ENCODE assay signal across 9 mouse cellular contexts in genomic region chr2:116971666-116972613, GRCm38 (mm10).
DNase-seq lines count a peak whose midpoint lies in the region; ATAC-seq and TF ChIP-seq lines count a peak whose summit lies in the region.
"Had no signal": no experiment of that assay in that cellular context is flagged by ENCODE, and none has a peak within 500 bp of the region (broad histone marks: within the 10 kb centered on the region; RNA-seq: fewer than 3 reads in every experiment).

No protein-coding gene starts in this region.

- TF ChIP-seq CTCF in testis, adult 2 months (IDR thresholded peaks at IDR 0.05; ENCODE audit: control insufficient read depth, insufficient read depth, insufficient replicate concordance, low read depth, low read length), result no peak

- H3K9me3 ChIP-seq in embryonic facial prominence, embryonic 13.5 days, result no peaks in the 10 kb centered on the region
- H3K9me3 ChIP-seq in limb, embryonic 14.5 days (ENCODE audit: control insufficient read depth, low read length), result no peaks in the 10 kb centered on the region
- H3K9me3 ChIP-seq in midbrain, embryonic 14.5 days (ENCODE audit: control insufficient read depth, low read length), result no peaks in the 10 kb centered on the region

- H3K27me3 ChIP-seq in testis, adult 2 months (ENCODE audit: control insufficient read depth, insufficient read depth, low read length), result peaks cover 3% of the 10 kb centered on the region
- H3K27me3 ChIP-seq in embryonic facial prominence, embryonic 13.5 days, result 0 out of 2 replicates have a peak, but pooled peaks cover 6% of the 10 kb centered on the region
- H3K27me3 ChIP-seq in limb, embryonic 14.5 days (ENCODE audit: control insufficient read depth, insufficient read depth, low read length), result no peaks in the 10 kb centered on the region
- no peaks in the 10 kb centered on the region for H3K27me3 ChIP-seq in midbrain, embryonic 14.5 days (ENCODE audit: control insufficient read depth, insufficient read depth, low read length)

- H3K27ac ChIP-seq in testis, adult 2 months (ENCODE audit: control insufficient read depth, insufficient read depth, low read depth, low read length), result peak overlapping the region; percentile 60; the same call in 1 of the 2 replicates
- peak overlapping the region; percentile 88 for H3K27ac ChIP-seq in embryonic facial prominence, embryonic 13.5 days
- H3K27ac ChIP-seq in limb, embryonic 14.5 days (replicated peaks; ENCODE audit: low read depth, low read length), result peak overlapping the region; percentile 81
- H3K27ac ChIP-seq in midbrain, embryonic 14.5 days (replicated peaks; ENCODE audit: low read depth, low read length), result no peak overlapping the region

- H3K9ac ChIP-seq in embryonic facial prominence, embryonic 13.5 days, result 0 out of 2 replicates have a peak overlapping the region, but pooled peaks have one; percentile 33
- H3K9ac ChIP-seq in limb, embryonic 14.5 days (ENCODE audit: low read depth, low read length, severe bottlenecking), result peak overlapping the region; percentile 2; the same call in 1 of the 2 replicates
- H3K9ac ChIP-seq in midbrain, embryonic 14.5 days (replicated peaks; ENCODE audit: low read length), result no peak overlapping the region

- TF ChIP-seq POLR2A in testis, adult 2 months (IDR thresholded peaks at IDR 0.05; ENCODE audit: control insufficient read depth, low read depth, low read length), result no peak
- TF ChIP-seq POLR2A in limb, embryonic 14.5 days (IDR thresholded peaks at IDR 0.05; ENCODE audit: borderline replicate concordance, extremely low read depth, insufficient read depth, insufficient read length), result no peak

- H3K4me3 ChIP-seq in testis, adult 2 months (ENCODE audit: control insufficient read depth, low read depth, low read length), result no peak overlapping the region
- H3K4me3 ChIP-seq in embryonic facial prominence, embryonic 13.5 days, result peak overlapping the region; percentile 27
- H3K4me3 ChIP-seq in limb, embryonic 14.5 days (replicated peaks; ENCODE audit: low read length), result peak overlapping the region; percentile 5; the same call in 1 of the 2 replicates
- H3K4me3 ChIP-seq in midbrain, embryonic 14.5 days (replicated peaks; ENCODE audit: low read depth, low read length), result no peak overlapping the region
- H3K4me3 ChIP-seq: erythroblast, embryonic 14.5 days had no signal

- no peaks in the 10 kb centered on the region for H3K36me3 ChIP-seq in testis, adult 2 months (ENCODE audit: control insufficient read depth, insufficient read depth, low read length)
- H3K36me3 ChIP-seq in embryonic facial prominence, embryonic 13.5 days, result no peaks in the 10 kb centered on the region
- H3K36me3 ChIP-seq in limb, embryonic 14.5 days (ENCODE audit: control insufficient read depth, insufficient read depth, low read length), result no peaks in the 10 kb centered on the region
- no peaks in the 10 kb centered on the region for H3K36me3 ChIP-seq in midbrain, embryonic 14.5 days (ENCODE audit: control insufficient read depth, insufficient read depth, low read length)

- 2% methylated on average over 9 of the region's 9 CpGs for whole genome bisulfite sequencing in embryonic facial prominence, embryonic 13.5 days
- WGBS in limb, embryonic 14.5 days, result 2% methylated on average over 9 of the region's 9 CpGs
- WGBS in midbrain, embryonic 14.5 days, result 7% methylated on average over 9 of the region's 9 CpGs

- peaks cover 14% of the 10 kb centered on the region for H3K4me1 ChIP-seq in testis, adult 2 months (ENCODE audit: control insufficient read depth, insufficient read depth, low read length)
- peaks cover 43% of the 10 kb centered on the region for H3K4me1 ChIP-seq in embryonic facial prominence, embryonic 13.5 days
- peaks cover 42% of the 10 kb centered on the region for H3K4me1 ChIP-seq in limb, embryonic 14.5 days (ENCODE audit: control insufficient read depth, insufficient read depth, low read length)
- peaks cover 22% of the 10 kb centered on the region for H3K4me1 ChIP-seq in midbrain, embryonic 14.5 days (ENCODE audit: control insufficient read depth, insufficient read depth, low read length)

- peak overlapping the region; percentile 54 for H3K4me2 ChIP-seq in embryonic facial prominence, embryonic 13.5 days
- H3K4me2 ChIP-seq in limb, embryonic 14.5 days (replicated peaks; ENCODE audit: low read depth, low read length, severe bottlenecking), result peak overlapping the region; percentile 42
- peak overlapping the region; percentile 43 for H3K4me2 ChIP-seq in midbrain, embryonic 14.5 days (ENCODE audit: low read length)

- no peak for DNase-seq in testis, postnatal 10 days (ENCODE audit: low spot score)
- peak; percentile 29 for DNase-seq in heart, postnatal 4 days
- peak; percentile 81 for DNase-seq in limb, embryonic 14.5 days (ENCODE audit: low spot score)
- peak; percentile 51 for DNase-seq in midbrain, embryonic 14.5 days
- no peak for DNase-seq in cerebellum, postnatal 25 days
- no peak for DNase-seq in cerebellum, postnatal 4 days (ENCODE audit: low spot score in 2 of 2)

- ATAC-seq in embryonic facial prominence, embryonic 13.5 days (ENCODE audit: insufficient number of reproducible peaks, insufficient read depth, low FRiP score, low TSS enrichment, low read depth), result peak; percentile 28; the same call in 1 of the 2 replicates
- ATAC-seq in limb, embryonic 14.5 days (ENCODE audit: low FRiP score, low read depth), result peak; percentile 8
- ATAC-seq in midbrain, embryonic 14.5 days (ENCODE audit: low FRiP score, low TSS enrichment), result no peak

Comparison
In these comparisons a context has a peak if more than half of its experiments do, and no peak if none do; other contexts are left out.
1. H3K4me3 ChIP-seq: peak in embryonic facial prominence, embryonic 13.5 days (single experiment) and limb, embryonic 14.5 days (single experiment); none in testis, adult 2 months (single experiment) and midbrain, embryonic 14.5 days (single experiment).
2. DNase-seq: peak in heart, postnatal 4 days (single experiment), limb, embryonic 14.5 days (single experiment) and midbrain, embryonic 14.5 days (single experiment); none in testis, postnatal 10 days (single experiment), cerebellum, postnatal 25 days (0 of 2) and cerebellum, postnatal 4 days (0 of 2).
3. Peak in every context shown above with its lines, with median percentiles within 50 percentile points of each other: H3K4me2 ChIP-seq.